Mouse (Mus musculus): ENCODE results near the gene Trmt10b.

The Trmt10b gene

DNA sequence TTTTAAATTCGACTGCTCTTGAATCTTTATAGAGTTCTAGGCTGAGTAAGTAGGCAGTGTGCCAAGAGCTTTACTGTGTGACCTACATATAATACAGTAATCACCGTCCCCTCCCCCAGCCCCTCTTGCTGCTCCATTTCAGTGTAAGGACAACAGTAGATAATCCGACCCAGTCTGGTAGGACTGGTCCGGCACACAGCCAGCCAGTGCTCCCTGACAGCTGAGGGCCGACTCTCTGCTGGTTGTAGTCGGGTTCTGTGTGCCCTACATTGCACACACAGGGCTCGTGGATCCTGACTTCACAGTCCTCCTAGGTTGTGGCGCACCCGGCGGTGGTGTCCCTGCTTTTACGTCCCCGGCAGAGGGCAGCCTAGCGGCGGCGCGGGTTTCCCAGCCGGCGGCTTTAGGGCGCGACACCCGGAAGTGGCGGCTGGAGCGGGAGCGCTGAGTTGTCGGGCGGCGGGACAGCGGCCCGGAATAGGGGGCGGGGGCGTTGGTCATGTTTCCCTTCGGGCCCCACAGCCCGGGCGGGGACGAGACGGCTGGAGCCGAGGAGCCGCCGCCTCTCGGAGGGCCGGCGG is 44.8 kb downstream of the Trmt10b start, which contains the start of gene Dcaf10:
Gene Dcaf10, plus strand, starts transcription at position 433 of the 581 bp plus-strand sequence.
- ATAC-seq (ENCODE audit: low TSS enrichment): peak; percentile 94

DNA sequence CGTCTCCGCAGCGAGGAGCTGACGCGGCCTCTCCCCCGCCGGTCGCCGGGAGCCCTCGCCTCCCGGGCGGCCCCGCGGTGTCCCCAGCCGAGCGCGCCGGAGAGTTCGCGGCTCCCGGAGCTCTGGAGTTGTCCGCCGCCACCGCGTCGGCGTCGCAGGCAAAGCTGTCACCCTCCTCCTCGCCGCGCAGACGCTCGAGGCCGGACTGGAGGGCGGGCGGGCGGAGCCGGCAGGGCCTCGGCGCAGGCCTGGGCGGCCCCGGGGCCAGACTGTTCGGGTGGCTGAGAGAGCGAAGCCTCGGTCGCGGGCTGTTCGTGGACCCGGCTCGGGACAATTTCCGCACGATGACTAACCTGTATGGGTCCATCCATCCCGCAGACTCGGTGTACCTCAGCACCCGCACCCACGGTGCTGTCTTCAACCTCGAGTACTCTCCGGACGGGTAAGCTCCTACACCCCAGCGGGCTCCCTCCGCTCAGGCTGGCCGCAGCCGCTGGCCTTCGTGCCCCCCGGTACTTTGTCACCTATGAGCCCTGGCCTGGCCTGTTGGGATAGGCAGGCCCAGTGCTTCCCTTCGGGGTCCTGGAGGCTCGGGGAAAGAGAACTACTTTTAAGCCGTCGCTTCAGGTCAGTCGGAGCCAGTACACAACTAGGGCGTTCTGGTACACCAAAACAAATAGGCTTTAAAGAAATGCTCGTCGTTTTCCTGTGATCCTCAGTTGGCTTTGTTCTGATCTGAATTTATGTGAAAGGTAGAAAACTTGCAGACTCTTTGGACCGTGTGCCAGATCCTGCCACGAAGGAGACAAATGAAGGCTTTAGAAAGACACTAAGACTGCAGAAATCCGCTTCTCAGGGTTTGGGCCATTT is 45.6 kb downstream of the Trmt10b start, which contains the start of gene Exosc3:
Gene Exosc3, minus strand, starts transcription at position 447 of the 870 bp plus-strand sequence.
- peak; percentile 75 for ATAC-seq (ENCODE audit: low TSS enrichment)

- no peak for ATAC-seq (ENCODE audit: low TSS enrichment)
These were observed 59.7 kb downstream of the Trmt10b start for GRCm38 (mm10) chr4:45356653-45357052.
